Mouse (Mus musculus) forebrain, embryonic 11.5 days (tissue): ENCODE measurements around the gene Tmem178b. TPM values are rescaled to one million over a fixed set of nuclear protein-coding genes. Genes with fewer than 3 reads are reported as not detected.
A peak's percentile ranks its signal among the peaks of the same experiment; 100 is the strongest.

Experiments used
- ATAC-seq: fragments of 200-750 bp; cut with Nextera tagmentation; replicated peaks from 2 replicates; pipeline ENCODE4 v1.8.0; 2017; ENCODE audit warnings: moderate TSS enrichment; ENCODE audit not compliant: low FRiP score
- DNase-seq: peaks from one replicate; pipeline ENCODE4 v3.0.0-alpha.2; 2017; ENCODE audit warnings: low spot score
- H3K27ac ChIP-seq: fragments of 300-500 bp; sonication (generic); 2 replicates; pipeline ENCODE4 v1.5.1; 2014; ENCODE audit warnings: low read depth, low read length
- H3K27me3 ChIP-seq: fragments of 300-500 bp; sonication (generic); 2 replicates; pipeline ENCODE4 v1.6.1; 2014; ENCODE audit warnings: mild to moderate bottlenecking, low read length, mixed read lengths; ENCODE audit not compliant: control insufficient read depth, insufficient read depth
- H3K36me3 ChIP-seq: fragments of 300-500 bp; sonication (generic); 2 replicates; pipeline ENCODE4 v1.6.1; 2014; ENCODE audit warnings: mild to moderate bottlenecking, low read length, moderate library complexity, mixed read lengths; ENCODE audit not compliant: control insufficient read depth, insufficient read depth
- H3K4me1 ChIP-seq: fragments of 300-500 bp; sonication (generic); replicated peaks from 2 replicates; pipeline ENCODE4 v1.6.1; 2014; ENCODE audit warnings: low read length, mixed read lengths; ENCODE audit not compliant: control insufficient read depth, insufficient read depth
- H3K4me2 ChIP-seq: fragments of 300-500 bp; sonication (generic); 2 replicates; pipeline ENCODE4 v1.6.1; 2014; ENCODE audit warnings: low read depth, mild to moderate bottlenecking, low read length, moderate library complexity, mixed read lengths; ENCODE audit not compliant: severe bottlenecking
- H3K4me3 ChIP-seq: fragments of 300-500 bp; sonication (generic); 2 replicates; pipeline ENCODE4 v1.5.1; 2014; ENCODE audit warnings: low read depth, low read length
- H3K9ac ChIP-seq: fragments of 300-500 bp; sonication (generic); 2 replicates; pipeline ENCODE4 v1.6.1; 2014; ENCODE audit warnings: low read length
- H3K9me3 ChIP-seq: fragments of 300-500 bp; sonication (generic); 2 replicates; pipeline ENCODE4 v1.6.1; 2016; ENCODE audit warnings: low read length, mixed read lengths; ENCODE audit not compliant: control insufficient read depth
- whole genome bisulfite sequencing: fragments of 180-500 bp; shearing (Covaris S2); extraction: QIAGEN DNeasy Blood & Tissue Kit; methylation state at CpG from one replicate; pipeline ENCODE4 v1.1.7; 2014; 5-methylcytosine and 5-hydroxymethylcytosine counted together
- polyA plus RNA-seq: library from polyadenylated mRNA; unstranded; fragments of >200 nt; fragmentation: Nextera tagmentation; extraction: Ambion mirVana; gene quantifications from 2 replicates; pipeline ENCODE4 v1.2.1, GENCODE M21; 2014

Gene Tmem178b
- polyA plus RNA-seq, 1 experiment from 2014 or later, result 7.4 TPM

DNA sequence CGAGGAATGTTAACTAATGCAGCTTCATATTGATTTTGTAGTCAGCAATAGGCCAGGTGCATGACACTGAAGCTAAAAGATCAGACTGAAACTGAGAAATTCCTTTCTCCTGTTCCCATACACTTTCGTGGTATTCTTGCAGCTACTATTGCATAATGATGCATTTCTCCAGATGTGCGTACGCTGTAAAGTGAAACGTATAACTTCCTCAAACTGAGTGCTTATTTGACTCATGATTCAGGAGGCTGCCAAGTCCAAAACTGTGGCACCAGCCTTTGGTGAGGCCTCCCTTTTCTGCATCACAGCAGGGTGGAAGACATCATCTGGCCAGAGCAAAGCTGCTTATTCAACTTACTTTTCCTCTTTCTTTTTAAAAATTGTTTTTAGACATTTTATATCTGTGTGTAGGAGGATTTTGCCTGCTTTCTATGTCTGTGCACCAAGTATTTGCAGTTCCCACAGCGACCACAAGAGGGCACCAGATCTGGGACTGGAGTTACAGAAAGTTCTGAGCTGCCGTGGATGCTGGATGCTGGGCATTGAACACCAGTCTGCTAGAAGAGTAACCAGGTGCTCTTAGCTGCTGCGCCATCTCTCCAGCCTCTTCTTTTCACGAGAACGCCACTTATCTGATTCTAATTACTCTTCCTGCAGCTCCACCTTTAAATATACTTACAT lies 362.9 kb downstream of the Tmem178b start:
- Histone ChIP-seq H3K27me3 (no peaks in the 10 kb centered on the region), H3K27ac (no peak overlapping the region), H3K9ac (no peak overlapping the region), H3K9me3 (no peaks in the 10 kb centered on the region), H3K4me2 (no peak overlapping the region), H3K4me3 (no peak overlapping the region), H3K36me3 (no peaks in the 10 kb centered on the region), H3K4me1 (no peaks in the 10 kb centered on the region)
- DNase-seq (peak; percentile 88), ATAC-seq (no peak)
- 46% methylated on average over 10 of the region's 10 CpGs for WGBS

DNA sequence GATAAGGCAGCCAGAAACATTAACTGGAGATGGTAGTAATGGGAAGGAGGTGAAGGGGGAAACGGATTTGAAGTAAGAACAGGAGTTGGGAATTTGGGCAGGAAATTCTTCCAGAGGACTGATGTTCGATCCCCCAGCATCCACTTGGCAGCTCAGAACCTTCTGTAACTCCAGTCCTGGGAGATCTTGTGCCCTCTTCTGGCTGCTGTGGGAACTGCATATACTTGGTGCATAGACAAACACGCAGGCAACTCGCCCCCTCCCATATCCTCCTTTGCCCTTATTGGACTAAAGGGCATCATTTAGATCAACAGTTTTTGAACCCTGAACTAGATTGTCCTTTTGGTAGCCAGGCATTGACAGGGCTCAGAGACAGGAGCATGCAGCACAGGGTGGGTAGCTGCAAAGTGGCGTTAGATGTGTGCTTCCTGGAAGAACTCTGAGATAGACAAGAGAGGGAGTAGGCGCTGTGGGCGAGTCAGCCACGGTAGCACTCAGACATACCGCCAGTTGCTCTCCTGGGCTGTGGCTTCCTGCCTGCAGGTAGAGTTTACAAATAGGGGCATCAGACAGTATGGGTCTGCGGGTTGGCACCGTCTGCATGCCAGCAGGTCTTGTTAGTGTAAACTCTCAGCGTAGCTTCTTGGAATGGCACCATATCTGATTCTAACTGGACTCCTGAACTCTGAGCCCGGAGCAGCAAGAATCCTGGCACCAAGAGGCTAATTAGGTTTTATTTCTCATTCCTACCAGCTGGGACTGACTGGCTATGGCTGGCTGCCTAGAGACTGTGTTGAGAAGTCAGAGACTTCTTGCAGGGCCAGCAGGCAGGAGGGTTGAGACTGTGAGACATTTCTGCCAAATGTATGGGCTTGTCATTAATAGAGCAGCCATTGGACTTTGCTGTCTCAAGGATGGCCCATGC lies 364.0 kb downstream of the Tmem178b start:
- Histone ChIP-seq H3K4me1 (no peaks in the 10 kb centered on the region), H3K9me3 (no peaks in the 10 kb centered on the region), H3K4me2 (no peak overlapping the region), H3K27ac (no peak overlapping the region), H3K4me3 (no peak overlapping the region), H3K9ac (no peak overlapping the region), H3K36me3 (no peaks in the 10 kb centered on the region), H3K27me3 (no peaks in the 10 kb centered on the region)
- ATAC-seq (peak; percentile 27; the same call in 1 of the 2 replicates), DNase-seq (peak; percentile 78)
- 70% methylated on average over 13 of the region's 13 CpGs for WGBS

DNA sequence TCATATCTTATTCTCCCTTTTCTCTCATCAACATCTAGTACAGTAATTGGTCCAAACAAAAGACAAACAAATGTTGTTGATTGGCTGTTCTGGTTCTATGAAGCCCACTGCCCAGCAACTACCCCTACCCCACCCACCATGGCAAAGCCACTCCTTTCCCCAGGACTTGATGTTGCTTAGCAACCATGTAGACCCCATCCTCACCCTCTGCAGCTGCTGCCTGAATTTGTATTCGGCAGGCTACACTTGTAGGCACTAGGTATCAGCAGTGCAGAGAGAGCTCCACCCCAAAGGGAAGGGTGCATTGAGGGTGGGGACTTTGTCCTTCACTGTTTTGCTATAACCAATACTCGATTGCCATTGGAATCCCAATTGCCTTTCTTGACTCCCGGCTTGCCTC lies 365.8 kb downstream of the Tmem178b start:
- no peak overlapping the region for H3K4me3 ChIP-seq
- no peak overlapping the region for H3K9ac ChIP-seq
- H3K27me3 ChIP-seq, result no peaks in the 10 kb centered on the region
- H3K36me3 ChIP-seq, result no peaks in the 10 kb centered on the region
- DNase-seq (no peak), ATAC-seq (0 out of 2 replicates have a peak, but pooled peaks have one; percentile 36)
- no peak overlapping the region for H3K4me2 ChIP-seq
- no peak overlapping the region for H3K27ac ChIP-seq
- H3K9me3 ChIP-seq, result no peaks in the 10 kb centered on the region
- no peaks in the 10 kb centered on the region for H3K4me1 ChIP-seq
- 85% methylated on average over 3 of the region's 3 CpGs for WGBS

DNA sequence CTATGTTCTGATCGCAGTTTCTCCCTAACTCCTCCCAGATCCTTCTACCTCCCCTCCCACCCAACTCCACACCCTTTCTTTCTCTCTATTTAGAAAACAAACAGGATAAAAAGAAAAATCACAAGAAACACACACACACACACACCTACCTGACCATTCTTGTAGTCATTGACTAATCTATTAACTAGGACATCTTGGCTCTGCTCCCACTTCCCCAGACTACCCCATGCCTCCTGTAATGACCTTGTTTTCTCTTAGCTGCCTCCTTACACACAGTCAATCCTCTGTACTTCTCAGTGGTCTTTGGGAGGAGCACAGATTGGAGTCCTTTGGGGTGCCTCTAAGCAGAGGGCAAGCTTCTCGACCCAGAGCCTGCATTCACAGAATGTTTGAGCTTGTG lies 367.6 kb downstream of the Tmem178b start:
- no peak for DNase-seq
- no peaks in the 10 kb centered on the region for H3K27me3 ChIP-seq
- H3K9ac ChIP-seq, result no peak overlapping the region
- H3K4me2 ChIP-seq, result no peak overlapping the region
- 83% methylated on average over 2 of the region's 2 CpGs for WGBS
- no peak overlapping the region for H3K27ac ChIP-seq
- H3K9me3 ChIP-seq, result no peaks in the 10 kb centered on the region
- no peak overlapping the region for H3K4me3 ChIP-seq
- ATAC-seq, result no peak
- H3K36me3 ChIP-seq, result no peaks in the 10 kb centered on the region
- H3K4me1 ChIP-seq, result no peaks in the 10 kb centered on the region

DNA sequence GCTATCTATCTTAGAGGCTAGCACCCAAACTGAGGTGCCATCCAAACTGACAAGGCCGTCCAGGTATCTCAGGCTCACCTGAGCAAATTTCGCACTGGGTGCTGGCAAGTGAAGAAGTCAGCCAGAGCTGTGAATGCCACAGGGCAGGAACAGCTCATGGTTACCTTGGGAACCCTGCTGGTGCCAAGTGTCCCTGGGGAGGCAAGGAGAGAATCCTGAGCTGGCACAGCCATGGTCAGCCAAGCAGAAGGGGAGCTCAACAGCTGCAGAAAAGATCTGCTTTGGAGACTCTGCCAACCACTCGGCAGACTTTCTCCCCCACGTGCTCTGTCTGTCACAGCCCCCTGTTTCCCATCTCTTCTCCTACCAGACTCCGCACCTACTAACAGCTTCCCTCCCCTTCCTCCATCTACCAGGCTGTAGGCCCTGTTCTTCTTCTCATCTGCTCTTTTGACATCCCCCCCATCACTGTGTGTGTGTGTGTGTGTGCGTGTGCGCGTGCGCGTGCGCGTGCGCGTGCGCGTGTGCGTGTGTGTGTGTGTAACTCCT lies 374.4 kb downstream of the Tmem178b start:
- H3K4me1 ChIP-seq, result no peaks in the 10 kb centered on the region
- 96% methylated on average over 17 of the region's 17 CpGs for WGBS
- H3K27me3 ChIP-seq, result no peaks in the 10 kb centered on the region
- no peaks in the 10 kb centered on the region for H3K36me3 ChIP-seq
- no peak for DNase-seq
- H3K9ac ChIP-seq, result no peak overlapping the region
- no peaks in the 10 kb centered on the region for H3K9me3 ChIP-seq
- H3K4me2 ChIP-seq, result no peak overlapping the region
- H3K4me3 ChIP-seq, result no peak overlapping the region
- H3K27ac ChIP-seq, result no peak overlapping the region
- ATAC-seq, result no peak

DNA sequence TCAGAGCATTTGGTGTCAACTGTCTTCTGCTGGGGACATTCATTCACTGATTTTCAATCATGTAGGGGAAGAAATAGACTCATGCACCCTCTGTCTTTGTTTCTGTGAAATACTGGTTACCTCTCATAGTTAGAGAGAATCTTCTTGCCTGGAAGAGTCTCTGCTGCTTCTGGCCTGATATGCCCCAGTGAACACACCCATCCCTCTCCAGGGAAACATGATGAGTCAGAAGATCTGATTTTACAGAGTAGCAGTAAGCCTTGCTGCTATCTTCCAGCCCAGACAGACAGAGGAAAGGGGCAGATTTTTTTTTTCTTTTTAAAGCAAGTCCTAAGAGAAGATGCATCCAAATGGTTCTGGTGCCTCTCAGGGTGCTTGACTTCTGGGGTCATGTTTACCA lies 376.9 kb downstream of the Tmem178b start:
- Histone ChIP-seq H3K27me3 (no peaks in the 10 kb centered on the region), H3K4me1 (no peaks in the 10 kb centered on the region), H3K9ac (no peak overlapping the region), H3K9me3 (no peaks in the 10 kb centered on the region), H3K4me2 (no peak overlapping the region), H3K36me3 (no peaks in the 10 kb centered on the region), H3K4me3 (no peak overlapping the region), H3K27ac (no peak overlapping the region)
- ATAC-seq (no peak), DNase-seq (no peak)

DNA sequence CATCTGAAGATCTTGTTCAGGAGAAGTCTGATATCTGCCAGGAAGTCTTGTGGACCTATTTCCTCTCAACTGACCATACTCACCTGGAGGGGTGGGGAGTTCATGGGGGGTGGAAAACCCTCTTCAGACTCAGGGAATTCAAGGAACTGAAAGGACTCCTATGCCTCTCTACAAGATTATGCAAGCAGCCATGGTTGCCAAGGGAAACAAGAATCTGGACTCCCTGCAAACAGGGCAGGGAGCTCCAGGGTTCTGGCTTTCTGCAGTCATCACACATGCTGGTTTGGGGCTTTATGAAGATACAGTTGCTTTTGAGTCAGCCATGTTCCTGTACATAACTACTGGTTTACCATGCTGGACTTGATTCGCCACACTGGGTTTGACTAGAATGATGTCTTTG lies 390.6 kb downstream of the Tmem178b start:
- ATAC-seq, result no peak
- no peak overlapping the region for H3K27ac ChIP-seq

DNA sequence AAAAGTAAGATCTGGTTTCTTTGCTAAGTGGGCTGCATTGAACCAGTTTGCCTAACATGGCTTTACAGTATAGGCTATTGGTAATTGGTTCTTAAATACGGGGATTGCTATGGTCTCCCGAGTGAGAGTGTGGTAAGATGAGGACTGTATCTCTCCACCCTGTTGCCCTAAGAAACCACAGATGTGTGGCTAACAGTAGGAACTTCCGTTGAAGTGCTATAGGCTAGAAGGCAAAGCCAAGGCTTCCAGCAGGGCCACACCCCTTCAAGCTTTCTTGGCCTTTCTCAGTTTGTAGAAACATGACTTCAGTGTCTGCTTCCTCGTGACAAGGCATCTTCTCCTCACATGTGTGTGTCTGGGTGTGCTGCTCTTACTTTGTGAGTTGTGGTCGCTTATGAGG lies 427.6 kb downstream of the Tmem178b start:
- Histone ChIP-seq H3K4me1 (no peaks in the 10 kb centered on the region), H3K36me3 (no peaks in the 10 kb centered on the region), H3K4me2 (no peak overlapping the region), H3K9me3 (no peaks in the 10 kb centered on the region), H3K27ac (no peak overlapping the region), H3K9ac (no peak overlapping the region), H3K27me3 (no peaks in the 10 kb centered on the region), H3K4me3 (no peak overlapping the region)
- ATAC-seq (no peak), DNase-seq (no peak)
- 84% methylated on average over 5 of the region's 5 CpGs for WGBS

More for the DNA sequence above, 390.6 kb downstream of the Tmem178b start:
- no peaks in the 10 kb centered on the region for H3K27me3 ChIP-seq
- no peaks in the 10 kb centered on the region for H3K36me3 ChIP-seq
- H3K9me3 ChIP-seq, result no peaks in the 10 kb centered on the region
- no peak overlapping the region for H3K9ac ChIP-seq
- no peak for DNase-seq
- no peak overlapping the region for H3K4me3 ChIP-seq
- H3K4me1 ChIP-seq, result no peaks in the 10 kb centered on the region
- H3K4me2 ChIP-seq, result no peak overlapping the region
- 94% methylated on average over 1 of the region's 1 CpGs for WGBS
